Mouse (Mus musculus) neural tube, embryonic 14.5 days (tissue): ENCODE data around the gene Fzd7. TPM values are rescaled to one million over a fixed set of nuclear protein-coding genes. Genes with fewer than 3 reads are reported as not detected.
"Not testable (repeated sequence)": the region's sequence is repeated elsewhere in the genome, so short reads cannot be mapped to it uniquely, and the experiment has no call there.

Experiments used
- ATAC-seq: fragments of 200-750 bp; cut with Nextera tagmentation; 2 replicates; pipeline ENCODE4 v1.8.0; 2017; ENCODE audit warnings: low read depth, mild to moderate bottlenecking, moderate TSS enrichment, moderate library complexity
- H3K27ac ChIP-seq: fragments of 300-500 bp; sonication (generic); 2 replicates; pipeline ENCODE4 v1.5.1; 2014; ENCODE audit warnings: low read depth, mild to moderate bottlenecking, control low read depth, low read length, moderate library complexity, mixed read lengths
- H3K27me3 ChIP-seq: fragments of 300-500 bp; sonication (generic); 2 replicates; pipeline ENCODE4 v1.6.1; 2014; ENCODE audit warnings: low read length; ENCODE audit not compliant: control insufficient read depth, insufficient read depth
- H3K36me3 ChIP-seq: fragments of 300-500 bp; sonication (generic); 2 replicates; pipeline ENCODE4 v1.6.1; 2014; ENCODE audit warnings: low read length, mixed read lengths; ENCODE audit not compliant: control insufficient read depth, insufficient read depth
- H3K4me1 ChIP-seq: fragments of 300-500 bp; sonication (generic); 2 replicates; pipeline ENCODE4 v1.6.1; 2014; ENCODE audit warnings: low read length; ENCODE audit not compliant: control insufficient read depth, insufficient read depth
- H3K4me2 ChIP-seq: fragments of 300-500 bp; sonication (generic); 2 replicates; pipeline ENCODE4 v1.6.1; 2014; ENCODE audit warnings: mild to moderate bottlenecking, low read depth, low read length, control low read depth
- H3K4me3 ChIP-seq: fragments of 300-500 bp; sonication (generic); 2 replicates; pipeline ENCODE4 v1.5.1; 2014; ENCODE audit warnings: low read depth, low read length, control low read depth, mixed read lengths
- H3K9ac ChIP-seq: fragments of 300-500 bp; sonication (generic); replicated peaks from 2 replicates; pipeline ENCODE4 v1.6.1; 2014; ENCODE audit warnings: low read depth, mild to moderate bottlenecking, control low read depth, low read length, mixed read lengths
- H3K9me3 ChIP-seq: fragments of 300-500 bp; sonication (generic); 2 replicates; pipeline ENCODE4 v1.6.1; 2016; ENCODE audit warnings: low read length; ENCODE audit not compliant: control insufficient read depth
- WGBS: fragments of 180-500 bp; shearing (Covaris S2); extraction: QIAGEN DNeasy Blood & Tissue Kit; methylation state at CpG from one replicate; pipeline ENCODE4 v1.1.7; 2014; 5-methylcytosine and 5-hydroxymethylcytosine counted together
- polyA plus RNA-seq: library from polyadenylated mRNA; unstranded; fragments of >200 nt; fragmentation: Nextera tagmentation; extraction: Ambion mirVana; gene quantifications from 2 replicates; pipeline ENCODE4 v1.2.1, GENCODE M21; 2014

Gene Fzd7
- polyA plus RNA-seq = 4.3 and 4.5 TPM in 2 replicates

DNA sequence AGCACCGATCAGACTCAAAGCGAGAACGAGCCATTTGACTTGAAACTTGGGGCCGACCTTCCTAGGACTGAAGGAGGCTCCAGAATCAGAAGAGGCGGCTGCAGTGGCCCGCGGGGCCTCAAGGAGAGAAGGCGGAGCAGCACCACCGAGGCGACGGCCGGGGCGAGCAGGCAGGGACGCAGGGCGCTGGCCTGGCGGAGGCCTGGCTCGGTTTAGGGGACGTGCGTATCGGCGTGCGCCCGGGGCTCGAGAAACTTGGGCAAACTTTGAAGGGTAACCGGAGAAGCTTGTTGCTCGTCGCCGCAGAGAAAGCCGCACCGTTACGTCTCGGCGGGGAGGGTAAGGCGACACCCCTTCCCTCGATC is at the start of gene Fzd7:
TSS of gene Fzd7 (plus strand) at position 94 of the 365 bp plus-strand sequence.
- ATAC-seq = peak; percentile 13; the same call in 1 of the 2 replicates
- Histone ChIP-seq H3K9me3 (no peaks in the 10 kb centered on the region), H3K27me3 (no peaks in the 10 kb centered on the region), H3K4me1 (0 out of 2 replicates have a peak, but pooled peaks cover 8% of the 10 kb centered on the region), H3K4me2 (peak within 1 kb of the TSS; percentile 93), H3K36me3 (no peaks in the 10 kb centered on the region), H3K9ac (peak within 1 kb of the TSS; percentile 61), H3K4me3 (peak within 1 kb of the TSS; percentile 57), H3K27ac (peak within 1 kb of the TSS; percentile 55; the same call in 1 of the 2 replicates)
- WGBS = under 1% methylated on average over 34 of the region's 35 CpGs

DNA sequence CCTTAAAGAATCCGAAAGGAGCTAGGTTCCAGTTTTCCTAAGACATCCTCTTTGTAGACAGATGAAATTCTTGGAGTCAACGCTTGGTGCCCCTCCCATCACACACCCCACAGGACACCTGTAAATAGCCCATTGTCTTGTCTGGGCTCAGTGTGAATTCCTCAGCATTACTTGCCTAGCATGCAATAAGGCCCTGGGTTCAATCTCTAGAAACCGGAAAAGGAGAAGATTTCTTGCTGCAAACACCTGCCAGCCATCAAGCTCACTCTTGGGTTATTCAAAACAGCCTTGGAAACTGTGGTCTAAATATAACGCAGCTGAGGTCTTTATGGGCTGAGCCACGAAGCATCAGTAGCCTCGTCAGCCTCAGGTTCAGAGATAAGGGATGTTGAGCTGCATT is 48.9 kb upstream of the Fzd7 start:
- H3K4me3 ChIP-seq = no peak overlapping the region
- no peak overlapping the region for H3K9ac ChIP-seq
- H3K4me1 ChIP-seq = no peaks in the 10 kb centered on the region
- H3K27me3 ChIP-seq = no peaks in the 10 kb centered on the region
- no peaks in the 10 kb centered on the region for H3K36me3 ChIP-seq
- 79% methylated on average over 6 of the region's 6 CpGs for WGBS
- H3K9me3 ChIP-seq = no peaks in the 10 kb centered on the region
- no peak for ATAC-seq
- H3K4me2 ChIP-seq = no peak overlapping the region
- no peak overlapping the region for H3K27ac ChIP-seq

DNA sequence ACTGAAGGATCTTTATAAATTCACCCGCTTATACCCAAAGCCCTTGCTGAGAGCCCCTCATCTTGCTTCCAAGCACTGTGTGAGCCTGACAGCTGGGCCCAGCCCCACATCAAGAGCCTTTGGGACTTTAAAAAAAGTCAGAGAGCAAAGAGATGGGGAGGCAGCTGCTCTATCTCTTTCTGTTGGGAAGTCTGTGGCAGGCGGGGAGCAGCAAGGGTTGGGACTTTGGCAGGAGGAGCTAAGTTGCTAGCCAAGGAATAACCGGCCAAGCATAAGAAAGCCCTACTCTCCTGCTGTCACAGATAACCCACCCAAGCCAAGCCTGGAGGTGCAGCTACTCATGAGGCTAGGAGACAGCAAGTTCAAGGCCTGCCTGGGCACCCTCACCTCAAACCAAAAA is 48.2 kb upstream of the Fzd7 start:
- Histone ChIP-seq H3K9me3 (no peaks in the 10 kb centered on the region), H3K27ac (no peak overlapping the region), H3K4me1 (no peaks in the 10 kb centered on the region), H3K9ac (no peak overlapping the region), H3K27me3 (no peaks in the 10 kb centered on the region), H3K36me3 (no peaks in the 10 kb centered on the region), H3K4me2 (no peak overlapping the region), H3K4me3 (no peak overlapping the region)
- 76% methylated on average over 3 of the region's 3 CpGs for WGBS
- no peak for ATAC-seq

DNA sequence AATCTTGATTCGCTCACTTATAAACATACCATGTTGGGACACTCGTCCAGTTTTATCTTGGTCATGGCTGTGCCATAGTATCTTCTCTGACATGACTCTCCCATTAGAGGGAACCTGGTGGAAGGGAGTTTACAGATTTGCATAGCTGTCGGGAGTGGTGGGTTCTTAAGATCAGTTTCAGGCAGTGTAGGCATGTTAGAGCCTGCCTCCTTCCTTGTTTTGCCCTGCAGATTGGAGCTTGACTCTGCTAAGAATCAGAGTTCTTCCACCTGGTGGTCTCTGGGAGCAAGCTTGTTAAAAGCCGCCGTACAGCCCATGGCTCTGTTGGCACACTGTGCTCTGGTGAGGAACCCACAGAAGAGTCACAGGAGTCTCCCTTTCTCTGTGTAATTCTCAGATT is 47.0 kb upstream of the Fzd7 start:
- no peak for ATAC-seq
- no peak overlapping the region for H3K4me3 ChIP-seq
- H3K9ac ChIP-seq = no peak overlapping the region
- H3K9me3 ChIP-seq = no peaks in the 10 kb centered on the region
- 90% methylated on average over 5 of the region's 5 CpGs for WGBS
- no peaks in the 10 kb centered on the region for H3K36me3 ChIP-seq
- no peak overlapping the region for H3K27ac ChIP-seq
- H3K4me1 ChIP-seq = no peaks in the 10 kb centered on the region
- no peak overlapping the region for H3K4me2 ChIP-seq
- no peaks in the 10 kb centered on the region for H3K27me3 ChIP-seq

DNA sequence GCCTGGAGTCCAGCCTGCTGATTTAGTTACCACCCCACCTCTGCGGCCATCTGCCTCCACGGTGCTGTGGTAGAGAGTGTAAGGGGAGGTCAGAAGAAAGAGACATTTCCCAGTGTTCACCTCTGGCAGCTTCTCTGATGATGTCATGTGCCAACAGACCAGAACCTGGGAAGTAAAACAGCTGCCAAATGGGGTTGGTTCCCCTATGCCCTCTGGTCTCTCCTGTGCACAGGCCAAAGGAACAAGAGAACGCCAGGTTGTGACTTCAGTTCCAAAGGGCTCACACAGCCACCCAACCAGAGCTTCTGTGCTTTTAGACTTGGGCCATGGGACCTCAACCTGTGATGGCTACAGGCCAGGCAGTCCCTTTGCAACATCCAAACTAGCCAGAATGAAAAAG is 45.9 kb upstream of the Fzd7 start:
- Histone ChIP-seq H3K9me3 (no peaks in the 10 kb centered on the region), H3K27me3 (no peaks in the 10 kb centered on the region), H3K4me1 (no peaks in the 10 kb centered on the region), H3K4me3 (no peak overlapping the region), H3K4me2 (no peak overlapping the region), H3K36me3 (no peaks in the 10 kb centered on the region), H3K27ac (no peak overlapping the region), H3K9ac (no peak overlapping the region)
- ATAC-seq = no peak
- 95% methylated on average over 3 of the region's 3 CpGs for WGBS

DNA sequence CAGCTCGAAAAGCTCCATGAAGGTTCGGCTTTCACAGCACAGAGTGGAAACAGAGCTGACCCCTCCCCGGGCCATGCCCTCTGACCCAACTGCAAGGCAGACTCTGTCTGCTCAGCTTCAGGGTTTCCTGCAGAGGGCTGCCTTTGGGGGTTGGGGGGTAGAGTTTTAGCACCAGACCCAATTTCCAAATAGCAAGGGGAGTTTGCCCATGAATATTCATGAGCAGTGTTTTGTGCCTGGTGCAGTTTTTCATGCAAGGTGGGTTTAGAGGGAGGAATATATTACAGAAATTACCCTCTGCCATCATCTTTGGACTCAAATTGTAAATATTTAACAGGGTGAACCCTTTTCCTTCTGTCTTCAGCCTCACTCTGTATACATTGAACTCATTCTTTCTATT is 44.3 kb upstream of the Fzd7 start:
- H3K27me3 ChIP-seq = no peaks in the 10 kb centered on the region
- ATAC-seq = no peak
- H3K4me2 ChIP-seq = no peak overlapping the region
- H3K27ac ChIP-seq = peak overlapping the region; percentile 44; the same call in 1 of the 2 replicates
- no peak overlapping the region for H3K4me3 ChIP-seq
- H3K4me1 ChIP-seq = no peaks in the 10 kb centered on the region
- H3K36me3 ChIP-seq = no peaks in the 10 kb centered on the region
- 6% methylated on average over 3 of the region's 3 CpGs for WGBS
- H3K9me3 ChIP-seq = no peaks in the 10 kb centered on the region
- no peak overlapping the region for H3K9ac ChIP-seq

DNA sequence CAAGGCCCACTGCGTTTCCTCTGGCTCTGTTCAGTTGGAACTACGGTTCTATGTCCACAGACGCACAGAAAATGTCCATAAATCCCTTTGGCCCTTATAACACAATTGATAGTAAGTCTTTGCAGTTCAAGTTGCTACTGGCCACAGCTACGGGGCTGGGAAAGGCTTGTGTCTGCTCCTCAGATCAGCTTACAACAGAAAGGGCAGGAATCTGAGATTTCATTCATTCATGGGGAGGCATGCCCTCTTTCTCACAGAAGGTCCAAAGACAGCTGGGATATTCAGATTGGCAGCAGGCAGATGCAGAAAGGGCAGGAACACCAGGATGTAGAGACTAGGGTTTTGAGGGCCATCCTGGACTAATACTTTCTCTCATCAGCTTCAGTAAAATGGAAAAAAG is 43.9 kb upstream of the Fzd7 start:
- Histone ChIP-seq H3K4me2 (no peak overlapping the region), H3K4me1 (no peaks in the 10 kb centered on the region), H3K27ac (peak overlapping the region; percentile 44; the same call in 1 of the 2 replicates), H3K4me3 (no peak overlapping the region), H3K9me3 (no peaks in the 10 kb centered on the region), H3K36me3 (no peaks in the 10 kb centered on the region), H3K9ac (no peak overlapping the region), H3K27me3 (no peaks in the 10 kb centered on the region)
- no peak for ATAC-seq
- WGBS = 14% methylated on average over 4 of the region's 4 CpGs

DNA sequence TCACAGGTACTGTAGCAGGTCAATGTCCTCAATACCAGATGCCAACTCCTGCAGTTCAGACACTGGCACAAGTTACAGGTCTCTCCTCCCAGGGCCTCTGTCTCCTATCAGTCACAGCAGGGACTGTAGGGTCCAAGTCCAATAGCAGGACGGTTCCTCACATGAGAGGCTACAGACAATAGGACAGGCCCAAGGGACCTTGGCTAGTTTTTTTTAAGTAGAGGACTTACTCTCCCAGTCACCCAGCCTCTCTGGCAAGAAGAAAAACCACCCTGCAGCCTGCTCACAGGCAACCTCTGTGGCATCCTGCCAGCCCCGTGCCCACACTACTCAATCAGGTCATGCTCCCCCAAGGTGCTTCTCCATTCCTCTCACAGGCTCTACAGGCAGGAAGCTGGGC is 43.0 kb upstream of the Fzd7 start:
- Histone ChIP-seq H3K9me3 (no peaks in the 10 kb centered on the region), H3K4me2 (no peak overlapping the region), H3K27ac (no peak overlapping the region), H3K36me3 (no peaks in the 10 kb centered on the region), H3K4me3 (no peak overlapping the region), H3K4me1 (no peaks in the 10 kb centered on the region), H3K27me3 (no peaks in the 10 kb centered on the region), H3K9ac (no peak overlapping the region)
- no peak for ATAC-seq
- WGBS = 52% methylated on average over 2 of the region's 2 CpGs

DNA sequence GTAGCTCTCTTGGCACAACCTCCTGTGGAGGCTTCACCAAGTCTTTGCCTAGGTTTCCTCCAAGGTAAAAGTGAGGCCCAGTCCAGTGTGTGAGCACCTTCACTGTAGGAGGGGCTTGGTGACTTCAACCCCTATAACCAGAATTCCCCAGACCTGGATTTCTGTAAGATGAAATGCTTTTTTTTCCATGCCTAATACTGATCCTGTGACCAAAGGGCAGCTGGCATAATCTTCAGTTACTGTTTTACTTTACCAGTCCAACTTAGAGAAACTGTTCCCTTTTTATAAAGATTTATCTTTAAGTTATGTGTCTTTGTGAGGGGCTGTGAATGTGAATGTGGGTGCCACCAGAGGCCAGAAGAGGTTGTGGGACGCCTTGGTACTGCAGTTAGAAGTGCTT is 42.3 kb upstream of the Fzd7 start:
- no peak overlapping the region for H3K9ac ChIP-seq
- no peak for ATAC-seq
- no peak overlapping the region for H3K4me2 ChIP-seq
- no peak overlapping the region for H3K27ac ChIP-seq
- no peaks in the 10 kb centered on the region for H3K9me3 ChIP-seq
- 86% methylated on average over 1 of the region's 1 CpGs for WGBS
- H3K36me3 ChIP-seq = no peaks in the 10 kb centered on the region
- no peaks in the 10 kb centered on the region for H3K27me3 ChIP-seq
- no peaks in the 10 kb centered on the region for H3K4me1 ChIP-seq
- H3K4me3 ChIP-seq = no peak overlapping the region

DNA sequence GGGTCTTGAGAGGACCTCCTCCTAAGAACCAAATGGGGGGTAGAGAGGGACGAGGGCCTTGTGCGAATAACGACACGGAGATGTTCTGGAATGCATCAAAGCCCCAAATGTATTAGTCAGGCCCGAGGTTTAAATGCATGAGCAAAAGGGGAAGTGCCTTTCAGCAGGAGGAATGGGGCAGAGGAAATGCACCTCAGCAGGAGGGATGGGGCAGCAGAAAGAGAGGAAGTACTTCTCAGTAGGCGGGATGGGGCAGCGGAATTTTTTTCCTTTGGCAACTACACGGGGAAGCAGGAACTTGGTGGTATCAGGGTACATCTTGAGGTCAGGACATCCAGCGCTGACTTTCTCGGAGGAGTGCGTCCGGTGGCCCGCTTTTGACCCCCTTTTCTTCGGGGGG is 39.5 kb upstream of the Fzd7 start:
- WGBS = 90% methylated on average over 14 of the region's 14 CpGs
- H3K4me1 ChIP-seq, H3K4me3 ChIP-seq, ATAC-seq, H3K4me2 ChIP-seq, H3K27ac ChIP-seq, H3K27me3 ChIP-seq, H3K36me3 ChIP-seq, H3K9me3 ChIP-seq, H3K9ac ChIP-seq: not testable (repeated sequence)
